Mouse (Mus musculus): ENCODE measurements at regions not wholly inside any gene's neighbourhood (a gene's known extent, or its start where the extent isn't known, plus 50 kb on each side); places are given as distances from the start of the nearest gene placed in this dataset.

GRCm38 (mm10) chr14:103938201-103938600, 94.0 kb upstream of the Ednrb start:
- Histone ChIP-seq H3K27me3 (ENCODE audit: control insufficient read depth, insufficient read depth, low read length) (no peaks in the 10 kb centered on the region), H3K36me3 (ENCODE audit: control insufficient read depth, insufficient read depth, low read length) (no peaks in the 10 kb centered on the region), H3K4me1 (ENCODE audit: control insufficient read depth, insufficient read depth, insufficient read length, low read length) (peaks cover 12% of the 10 kb centered on the region; the same call in 1 of the 2 replicates), H3K4me3 (ENCODE audit: low read depth, low read length) (no peak overlapping the region), H3K27ac (ENCODE audit: insufficient read depth, low read depth, low read length) (peak overlapping the region; percentile 69)
- no peak for TF ChIP-seq POLR2A (IDR thresholded peaks at IDR 0.05; ENCODE audit: low read depth, low read length)
- TF ChIP-seq CTCF (IDR thresholded peaks at IDR 0.05; ENCODE audit: extremely low read depth, insufficient read length, insufficient replicate concordance, low read depth, low read length): no peak
- 38% methylated on average over 9 of the region's 9 CpGs for WGBS

- no peaks in the 10 kb centered on the region for H3K27me3 ChIP-seq (ENCODE audit: control insufficient read depth, insufficient read depth, low read length)
- H3K4me1 ChIP-seq (ENCODE audit: control insufficient read depth, insufficient read depth, insufficient read length, low read length): peaks cover 15% of the 10 kb centered on the region; the same call in 1 of the 2 replicates
- peak overlapping the region; percentile 49; the same call in 1 of the 2 replicates for H3K27ac ChIP-seq (ENCODE audit: insufficient read depth, low read depth, low read length)
- no peaks in the 10 kb centered on the region for H3K36me3 ChIP-seq (ENCODE audit: control insufficient read depth, insufficient read depth, low read length)
- WGBS: 32% methylated on average over 6 of the region's 6 CpGs
- TF ChIP-seq CTCF (IDR thresholded peaks at IDR 0.05; ENCODE audit: extremely low read depth, insufficient read length, insufficient replicate concordance, low read depth, low read length) (no peak), POLR2A (IDR thresholded peaks at IDR 0.05; ENCODE audit: low read depth, low read length) (no peak)
- H3K4me3 ChIP-seq (ENCODE audit: low read depth, low read length): no peak overlapping the region
These were observed 93.5 kb upstream of the Ednrb start for GRCm38 (mm10) chr14:103937700-103938099.

GRCm38 (mm10) chr14:103933813-103934212, 89.6 kb upstream of the Ednrb start:
- H3K36me3 ChIP-seq (ENCODE audit: control insufficient read depth, insufficient read depth, low read length): no peaks in the 10 kb centered on the region
- peaks cover 10% of the 10 kb centered on the region; the same call in 1 of the 2 replicates for H3K4me1 ChIP-seq (ENCODE audit: control insufficient read depth, insufficient read depth, insufficient read length, low read length)
- 34% methylated on average over 3 of the region's 3 CpGs for WGBS
- peak overlapping the region; percentile 83 for H3K27ac ChIP-seq (ENCODE audit: insufficient read depth, low read depth, low read length)
- no peaks in the 10 kb centered on the region for H3K27me3 ChIP-seq (ENCODE audit: control insufficient read depth, insufficient read depth, low read length)
- H3K4me3 ChIP-seq (ENCODE audit: low read depth, low read length): no peak overlapping the region
- TF ChIP-seq POLR2A (IDR thresholded peaks at IDR 0.05; ENCODE audit: low read depth, low read length) (no peak), CTCF (IDR thresholded peaks at IDR 0.05; ENCODE audit: extremely low read depth, insufficient read length, insufficient replicate concordance, low read depth, low read length) (no peak)

- 41% methylated on average over 7 of the region's 7 CpGs for WGBS
- Histone ChIP-seq H3K4me3 (ENCODE audit: low read depth, low read length) (no peak overlapping the region), H3K36me3 (ENCODE audit: control insufficient read depth, insufficient read depth, low read length) (no peaks in the 10 kb centered on the region), H3K27me3 (ENCODE audit: control insufficient read depth, insufficient read depth, low read length) (no peaks in the 10 kb centered on the region), H3K27ac (ENCODE audit: insufficient read depth, low read depth, low read length) (no peak overlapping the region), H3K4me1 (ENCODE audit: control insufficient read depth, insufficient read depth, insufficient read length, low read length) (peaks cover 6% of the 10 kb centered on the region; the same call in 1 of the 2 replicates)
- TF ChIP-seq CTCF (IDR thresholded peaks at IDR 0.05; ENCODE audit: extremely low read depth, insufficient read length, insufficient replicate concordance, low read depth, low read length) (no peak), POLR2A (IDR thresholded peaks at IDR 0.05; ENCODE audit: low read depth, low read length) (no peak)
These were observed 88.0 kb upstream of the Ednrb start for GRCm38 (mm10) chr14:103932170-103932569.

GRCm38 (mm10) chr14:103929734-103930364, 85.6 kb upstream of the Ednrb start:
- 90% methylated on average over 11 of the region's 11 CpGs for WGBS

GRCm38 (mm10) chr14:103929155-103929729, 85.0 kb upstream of the Ednrb start:
- no peak for TF ChIP-seq POLR2A (IDR thresholded peaks at IDR 0.05; ENCODE audit: low read depth, low read length)
- peaks cover 3% of the 10 kb centered on the region; the same call in 1 of the 2 replicates for H3K4me1 ChIP-seq (ENCODE audit: control insufficient read depth, insufficient read depth, insufficient read length, low read length)
- WGBS: 66% methylated on average over 6 of the region's 6 CpGs
- H3K27me3 ChIP-seq (ENCODE audit: control insufficient read depth, insufficient read depth, low read length): no peaks in the 10 kb centered on the region
- H3K36me3 ChIP-seq (ENCODE audit: control insufficient read depth, insufficient read depth, low read length): no peaks in the 10 kb centered on the region
- H3K4me3 ChIP-seq (ENCODE audit: low read depth, low read length): no peak overlapping the region
- no peak overlapping the region for H3K27ac ChIP-seq (ENCODE audit: insufficient read depth, low read depth, low read length)

More at GRCm38 (mm10) chr14:103929734-103930364, 85.6 kb upstream of the Ednrb start:
- Histone ChIP-seq H3K4me1 (ENCODE audit: control insufficient read depth, insufficient read depth, insufficient read length, low read length) (peaks cover 3% of the 10 kb centered on the region; the same call in 1 of the 2 replicates), H3K4me3 (ENCODE audit: low read depth, low read length) (no peak overlapping the region), H3K27me3 (ENCODE audit: control insufficient read depth, insufficient read depth, low read length) (no peaks in the 10 kb centered on the region), H3K36me3 (ENCODE audit: control insufficient read depth, insufficient read depth, low read length) (no peaks in the 10 kb centered on the region), H3K27ac (ENCODE audit: insufficient read depth, low read depth, low read length) (no peak overlapping the region)
- TF ChIP-seq CTCF (IDR thresholded peaks at IDR 0.05; ENCODE audit: extremely low read depth, insufficient read length, insufficient replicate concordance, low read depth, low read length) (no peak), POLR2A (IDR thresholded peaks at IDR 0.05; ENCODE audit: low read depth, low read length) (no peak)

- Histone ChIP-seq H3K4me1 (ENCODE audit: control insufficient read depth, insufficient read depth, insufficient read length, low read length) (no peaks in the 10 kb centered on the region), H3K27me3 (ENCODE audit: control insufficient read depth, insufficient read depth, low read length) (no peaks in the 10 kb centered on the region), H3K4me3 (ENCODE audit: low read depth, low read length) (no peak overlapping the region), H3K27ac (ENCODE audit: insufficient read depth, low read depth, low read length) (no peak overlapping the region), H3K36me3 (ENCODE audit: control insufficient read depth, insufficient read depth, low read length) (no peaks in the 10 kb centered on the region)
- TF ChIP-seq POLR2A (IDR thresholded peaks at IDR 0.05; ENCODE audit: low read depth, low read length) (no peak), CTCF (IDR thresholded peaks at IDR 0.05; ENCODE audit: extremely low read depth, insufficient read length, insufficient replicate concordance, low read depth, low read length) (no peak)
- 65% methylated on average over 5 of the region's 5 CpGs for WGBS
These were observed 76.0 kb upstream of the Ednrb start for GRCm38 (mm10) chr14:103920169-103920568.
